ENCODE assay signal across 27 mouse cellular contexts in the genomic region with DNA sequence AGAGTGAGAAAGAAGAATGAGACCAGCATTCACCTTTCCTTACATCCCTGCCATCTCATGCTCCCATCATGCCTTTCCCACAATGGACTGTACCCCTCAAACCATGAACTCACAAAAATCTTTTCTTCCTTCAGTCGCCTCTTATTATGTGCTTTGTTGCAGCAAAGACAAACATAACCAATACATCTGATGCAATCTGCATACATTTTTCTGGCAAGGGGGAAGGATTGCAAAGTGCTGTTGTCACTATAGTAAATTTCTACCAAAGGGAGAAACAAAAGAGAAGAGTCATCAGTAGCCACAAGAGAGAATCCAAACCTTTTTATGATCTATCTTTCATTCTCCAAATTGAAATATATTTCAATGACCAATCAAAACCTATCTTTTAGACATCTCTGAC.
"Had no signal": no experiment of that assay in that cellular context is flagged by ENCODE, and none has a peak within 500 bp of the region (broad histone marks: within the 10 kb centered on the region; RNA-seq: fewer than 3 reads in every experiment).

No protein-coding gene starts in this region.

- H3K4me1 ChIP-seq: embryonic facial prominence, embryonic 10.5 days; embryonic facial prominence, embryonic 12.5 days; forebrain, embryonic 10.5 days; forebrain, embryonic 12.5 days; forebrain, embryonic 13.5 days; forebrain, embryonic 15.5 days had no signal

- H3K4me2 ChIP-seq: embryonic facial prominence, embryonic 12.5 days; embryonic facial prominence, embryonic 13.5 days; embryonic facial prominence, embryonic 15.5 days; forebrain, embryonic 12.5 days; forebrain, embryonic 13.5 days; forebrain, embryonic 15.5 days had no signal

- H3K4me3 ChIP-seq: embryonic facial prominence, embryonic 10.5 days; embryonic facial prominence, embryonic 12.5 days; embryonic facial prominence, embryonic 13.5 days; embryonic facial prominence, embryonic 15.5 days; erythroblast, embryonic 14.5 days; forebrain, embryonic 10.5 days; forebrain, embryonic 12.5 days; forebrain, embryonic 13.5 days; forebrain, embryonic 15.5 days; gastrocnemius, adult 2 months; heart, adult 2 months had no signal

- H3K36me3 ChIP-seq: embryonic facial prominence, embryonic 10.5 days; embryonic facial prominence, embryonic 12.5 days; embryonic facial prominence, embryonic 13.5 days; embryonic facial prominence, embryonic 15.5 days; forebrain, embryonic 10.5 days; forebrain, embryonic 12.5 days; forebrain, embryonic 15.5 days had no signal

- DNase-seq: cerebellum, adult 9-10 months; cerebellum, adult 9-11 months; cerebellum, postnatal 10 days; cerebellum, postnatal 14 days; cerebellum, postnatal 25 days; cerebellum, postnatal 36 days; embryo, embryonic 11 days; forebrain, postnatal 0 days; gastrocnemius, adult 2 months; gastrocnemius, postnatal 10 days; gastrocnemius, postnatal 14 days; gastrocnemius, postnatal 25 days; gastrocnemius, postnatal 36 days; heart, adult 11 months; heart, adult 18-20 months; heart, adult 2 months had no signal

- H3K27ac ChIP-seq: embryonic facial prominence, embryonic 10.5 days; embryonic facial prominence, embryonic 12.5 days; embryonic facial prominence, embryonic 13.5 days; embryonic facial prominence, embryonic 15.5 days; forebrain, embryonic 10.5 days; forebrain, embryonic 12.5 days; forebrain, embryonic 13.5 days; forebrain, embryonic 15.5 days; gastrocnemius, adult 2 months; heart, adult 2 months had no signal

- ATAC-seq: forebrain, embryonic 13.5 days; forebrain, embryonic 14.5 days; forebrain, embryonic 15.5 days; forebrain, embryonic 16.5 days; forebrain, postnatal 0 days had no signal

- H3K9ac ChIP-seq: embryonic facial prominence, embryonic 12.5 days; embryonic facial prominence, embryonic 13.5 days; embryonic facial prominence, embryonic 15.5 days; forebrain, embryonic 12.5 days; forebrain, embryonic 13.5 days; forebrain, embryonic 15.5 days; forebrain, postnatal 0 days had no signal

- H3K27me3 ChIP-seq: embryonic facial prominence, embryonic 12.5 days; embryonic facial prominence, embryonic 13.5 days; embryonic facial prominence, embryonic 15.5 days; forebrain, embryonic 12.5 days; forebrain, embryonic 13.5 days; forebrain, embryonic 15.5 days had no signal

- H3K9me3 ChIP-seq: embryonic facial prominence, embryonic 10.5 days; embryonic facial prominence, embryonic 12.5 days; embryonic facial prominence, embryonic 13.5 days; embryonic facial prominence, embryonic 15.5 days; forebrain, embryonic 10.5 days; forebrain, embryonic 12.5 days; forebrain, embryonic 13.5 days; forebrain, embryonic 15.5 days had no signal
